Mouse (Mus musculus) kidney, embryonic 16.5 days (tissue): ENCODE results near the gene Gm20388. TPM values are rescaled to one million over a fixed set of nuclear protein-coding genes. Genes with fewer than 3 reads are reported as not detected.
A peak's percentile ranks its signal among the peaks of the same experiment; 100 is the strongest.

ENCODE experiments used
- ATAC-seq: fragments of 200-750 bp; cut with Nextera tagmentation; 2 replicates; pipeline ENCODE4 v1.8.0; 2017; ENCODE audit warnings: moderate TSS enrichment; ENCODE audit not compliant: low FRiP score, low TSS enrichment
- H3K27ac ChIP-seq: fragments of 300-500 bp; sonication (generic); 2 replicates; pipeline ENCODE4 v1.5.1; 2014; ENCODE audit warnings: low read length
- H3K27me3 ChIP-seq: fragments of 300-500 bp; sonication (generic); 2 replicates; pipeline ENCODE4 v1.6.1; 2014; ENCODE audit warnings: low read length, control low read depth, mixed read lengths; ENCODE audit not compliant: insufficient read depth
- H3K36me3 ChIP-seq: fragments of 300-500 bp; sonication (generic); 2 replicates; pipeline ENCODE4 v1.6.1; 2014; ENCODE audit warnings: low read length, control low read depth, mixed read lengths; ENCODE audit not compliant: insufficient read depth
- H3K4me1 ChIP-seq: fragments of 300-500 bp; sonication (generic); 2 replicates; pipeline ENCODE4 v1.6.1; 2014; ENCODE audit warnings: low read length, control low read depth, mixed read lengths; ENCODE audit not compliant: insufficient read depth
- H3K4me2 ChIP-seq: fragments of 300-500 bp; sonication (generic); replicated peaks from 2 replicates; pipeline ENCODE4 v1.6.1; 2014; ENCODE audit warnings: low read depth, low read length
- H3K4me3 ChIP-seq: fragments of 300-500 bp; sonication (generic); 2 replicates; pipeline ENCODE4 v1.5.1; 2014; ENCODE audit warnings: mild to moderate bottlenecking, low read length
- H3K9ac ChIP-seq: fragments of 300-500 bp; sonication (generic); replicated peaks from 2 replicates; pipeline ENCODE4 v1.6.1; 2014; ENCODE audit warnings: low read length
- H3K9me3 ChIP-seq: fragments of 300-500 bp; sonication (generic); 2 replicates; pipeline ENCODE4 v1.6.1; 2016; ENCODE audit warnings: low read length, control low read depth
- WGBS: fragments of 180-500 bp; shearing (Covaris S2); extraction: QIAGEN DNeasy Blood & Tissue Kit; methylation state at CpG from one replicate; pipeline ENCODE4 v1.1.7; 2014; 5-methylcytosine and 5-hydroxymethylcytosine counted together
- polyA plus RNA-seq: library from polyadenylated mRNA; unstranded; fragments of >200 nt; fragmentation: Nextera tagmentation; extraction: Ambion mirVana; gene quantifications from 2 replicates; pipeline ENCODE4 v1.2.1, GENCODE M21; 2015

Gene Gm20388
- polyA plus RNA-seq, 1 experiment from 2014 or later = 7.7 TPM

GRCm38 (mm10) chr8:122359111-122359775 is 2448.6 kb downstream of the Gm20388 start:
- H3K4me2 ChIP-seq = no peak overlapping the region
- H3K4me3 ChIP-seq = no peak overlapping the region
- ATAC-seq = no peak
- 0 out of 2 replicates have a peak, but pooled peaks cover 4% of the 10 kb centered on the region for H3K27me3 ChIP-seq
- no peak overlapping the region for H3K9ac ChIP-seq
- H3K9me3 ChIP-seq = no peaks in the 10 kb centered on the region
- H3K27ac ChIP-seq = no peak overlapping the region
- 78% methylated on average over 15 of the region's 15 CpGs for WGBS
- no peaks in the 10 kb centered on the region for H3K4me1 ChIP-seq
- H3K36me3 ChIP-seq = no peaks in the 10 kb centered on the region

GRCm38 (mm10) chr8:122360696-122361416 is 2450.2 kb downstream of the Gm20388 start, which contains the start of gene Trhr2:
Gene Trhr2, minus strand, starts transcription at chr8:122360746.
- Histone ChIP-seq H3K27ac (no peak within 1 kb of the TSS), H3K4me3 (no peak within 1 kb of the TSS), H3K27me3 (0 out of 2 replicates have a peak, but pooled peaks cover 4% of the 10 kb centered on the region), H3K4me2 (no peak within 1 kb of the TSS), H3K36me3 (no peaks in the 10 kb centered on the region), H3K9me3 (no peaks in the 10 kb centered on the region), H3K9ac (no peak within 1 kb of the TSS), H3K4me1 (no peaks in the 10 kb centered on the region)
- ATAC-seq = no peak
- 72% methylated on average over 7 of the region's 7 CpGs for WGBS

- no peaks in the 10 kb centered on the region for H3K4me1 ChIP-seq
- no peak for ATAC-seq
Observed at GRCm38 (mm10) chr8:122362271-122362670, 2451.6 kb downstream of the Gm20388 start.

GRCm38 (mm10) chr8:122362967-122363366 is 2452.3 kb downstream of the Gm20388 start:
- H3K27ac ChIP-seq = no peak overlapping the region
- H3K4me3 ChIP-seq = no peak overlapping the region
- 0 out of 2 replicates have a peak, but pooled peaks cover 4% of the 10 kb centered on the region for H3K27me3 ChIP-seq
- H3K9me3 ChIP-seq = no peaks in the 10 kb centered on the region
- no peaks in the 10 kb centered on the region for H3K4me1 ChIP-seq
- H3K9ac ChIP-seq = no peak overlapping the region
- H3K36me3 ChIP-seq = no peaks in the 10 kb centered on the region
- H3K4me2 ChIP-seq = no peak overlapping the region
- WGBS = 36% methylated on average over 8 of the region's 8 CpGs
- ATAC-seq = no peak

More at GRCm38 (mm10) chr8:122362271-122362670, 2451.6 kb downstream of the Gm20388 start:
- Histone ChIP-seq H3K9ac (no peak overlapping the region), H3K27me3 (0 out of 2 replicates have a peak, but pooled peaks cover 4% of the 10 kb centered on the region), H3K36me3 (no peaks in the 10 kb centered on the region), H3K27ac (no peak overlapping the region), H3K4me3 (no peak overlapping the region), H3K9me3 (no peaks in the 10 kb centered on the region), H3K4me2 (no peak overlapping the region)
- 45% methylated on average over 5 of the region's 5 CpGs for WGBS

- no peak for ATAC-seq
- Histone ChIP-seq H3K9me3 (no peaks in the 10 kb centered on the region), H3K9ac (no peak overlapping the region), H3K4me1 (peaks cover 3% of the 10 kb centered on the region; the same call in 1 of the 2 replicates), H3K4me3 (no peak overlapping the region), H3K36me3 (no peaks in the 10 kb centered on the region), H3K27ac (no peak overlapping the region), H3K4me2 (no peak overlapping the region), H3K27me3 (0 out of 2 replicates have a peak, but pooled peaks cover 2% of the 10 kb centered on the region)
- 83% methylated on average over 10 of the region's 10 CpGs for WGBS
Observed at GRCm38 (mm10) chr8:122368494-122368893, 2457.9 kb downstream of the Gm20388 start.

GRCm38 (mm10) chr8:122369665-122370064 is 2459.0 kb downstream of the Gm20388 start:
- 7% methylated on average over 9 of the region's 9 CpGs for WGBS
- Histone ChIP-seq H3K4me3 (no peak overlapping the region), H3K9ac (0 out of 2 replicates have a peak overlapping the region, but pooled peaks have one; percentile 22), H3K36me3 (no peaks in the 10 kb centered on the region), H3K27me3 (no peaks in the 10 kb centered on the region), H3K4me2 (no peak overlapping the region), H3K27ac (no peak overlapping the region), H3K4me1 (peaks cover 3% of the 10 kb centered on the region; the same call in 1 of the 2 replicates), H3K9me3 (no peaks in the 10 kb centered on the region)
- peak; percentile 78 for ATAC-seq

GRCm38 (mm10) chr8:122371706-122372105 is 2461.1 kb downstream of the Gm20388 start:
- H3K4me1 ChIP-seq = peaks cover 14% of the 10 kb centered on the region
- no peaks in the 10 kb centered on the region for H3K36me3 ChIP-seq
- H3K27me3 ChIP-seq = no peaks in the 10 kb centered on the region
- WGBS = 74% methylated on average over 6 of the region's 6 CpGs
- no peak overlapping the region for H3K27ac ChIP-seq
- no peaks in the 10 kb centered on the region for H3K9me3 ChIP-seq
- no peak overlapping the region for H3K9ac ChIP-seq
- ATAC-seq = no peak
- no peak overlapping the region for H3K4me3 ChIP-seq
- H3K4me2 ChIP-seq = no peak overlapping the region

GRCm38 (mm10) chr8:122375320-122375719 is 2464.7 kb downstream of the Gm20388 start:
- Histone ChIP-seq H3K9me3 (no peaks in the 10 kb centered on the region), H3K4me3 (no peak overlapping the region), H3K27ac (no peak overlapping the region), H3K27me3 (no peaks in the 10 kb centered on the region), H3K9ac (no peak overlapping the region), H3K4me1 (peaks cover 24% of the 10 kb centered on the region), H3K36me3 (peaks cover 5% of the 10 kb centered on the region; the same call in 1 of the 2 replicates), H3K4me2 (no peak overlapping the region)
- ATAC-seq = no peak
- 94% methylated on average over 7 of the region's 7 CpGs for WGBS

GRCm38 (mm10) chr8:122375751-122376364 is 2465.2 kb downstream of the Gm20388 start:
- H3K4me1 ChIP-seq = peaks cover 24% of the 10 kb centered on the region
- peak overlapping the region; percentile 61 for H3K4me2 ChIP-seq
- peaks cover 5% of the 10 kb centered on the region; the same call in 1 of the 2 replicates for H3K36me3 ChIP-seq
- no peaks in the 10 kb centered on the region for H3K9me3 ChIP-seq
- WGBS = 20% methylated on average over 13 of the region's 13 CpGs
- H3K4me3 ChIP-seq = peak overlapping the region; percentile 91
- peak overlapping the region; percentile 58 for H3K9ac ChIP-seq
- no peak overlapping the region for H3K27ac ChIP-seq
- ATAC-seq = peak; percentile 25
- H3K27me3 ChIP-seq = no peaks in the 10 kb centered on the region
